23 mouse cellular contexts compared by ENCODE assay signal in the genomic region with DNA sequence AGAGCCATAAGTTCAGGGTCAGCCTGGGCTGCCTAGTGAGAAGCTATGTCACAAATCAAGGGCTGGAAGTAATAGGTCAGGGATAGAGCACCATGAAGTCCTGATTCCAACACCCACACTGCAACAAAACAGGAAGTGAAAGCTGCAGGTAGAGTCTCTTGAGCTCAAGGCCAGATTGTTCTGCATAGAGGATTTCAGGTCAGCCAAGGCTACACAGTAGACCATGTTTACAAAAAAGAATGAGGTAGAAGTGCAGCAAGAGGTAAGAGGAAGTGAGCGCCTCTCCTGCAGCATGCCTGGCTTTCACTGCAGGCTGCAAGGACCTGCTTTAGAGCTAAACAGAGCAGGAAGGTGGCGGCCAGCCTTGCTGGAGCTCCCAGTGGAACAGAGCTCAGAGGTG.
DNase-seq lines count a peak whose midpoint lies in the region; ATAC-seq and TF ChIP-seq lines count a peak whose summit lies in the region.
"Had no signal": no experiment of that assay in that cellular context is flagged by ENCODE, and none has a peak within 500 bp of the region (broad histone marks: within the 10 kb centered on the region; RNA-seq: fewer than 3 reads in every experiment).

No protein-coding gene starts in this region.

- 0 out of 2 replicates have a peak, but pooled peaks have one; percentile 25 for ATAC-seq in common myeloid progenitor, adult 5-6 weeks (replicated peaks; ENCODE audit: low read depth, poor library complexity, severe bottlenecking)
- ATAC-seq in neutrophil, adult 5-6 weeks (ENCODE audit: extremely low read depth, insufficient number of reproducible peaks, low FRiP score, poor library complexity, severe bottlenecking), result 0 out of 2 replicates have a peak, but pooled peaks have one; percentile 10
- ATAC-seq: forebrain, embryonic 14.5 days; hindbrain, embryonic 16.5 days; inflammation-experienced regulatory T-cells, adult 6 months had no signal

- 69% methylated on average over 2 of the region's 2 CpGs for WGBS in lung, adult 2 months

- TF ChIP-seq CTCF in lung, adult 2 months (IDR thresholded peaks at IDR 0.05; ENCODE audit: insufficient read depth, low read length), result no peak

- no peaks in the 10 kb centered on the region for H3K4me1 ChIP-seq in lung, adult 2 months (ENCODE audit: control insufficient read depth, insufficient read depth, low read length)
- H3K4me1 ChIP-seq: embryonic facial prominence, embryonic 15.5 days had no signal

- H3K4me3 ChIP-seq in lung, adult 2 months (replicated peaks; ENCODE audit: extremely low read depth, low read depth, low read length), result no peak overlapping the region
- H3K4me3 ChIP-seq: embryonic facial prominence, embryonic 15.5 days; erythroblast, embryonic 14.5 days; forebrain, embryonic 10.5 days; gastrocnemius, adult 2 months; heart, embryonic 13.5 days; hindbrain, embryonic 12.5 days had no signal

- peak; percentile 15 for DNase-seq in lung, postnatal 25 days (ENCODE audit: low spot score)
- no peak for DNase-seq in lung, adult 2 months
- DNase-seq in c-Kit-positive CD71-positive TER-119-positive erythroid progenitor cells, embryonic 14.5 days (ENCODE audit: low spot score), result no peak
- DNase-seq in urinary bladder, postnatal 4 days (ENCODE audit: low spot score in 2 of 2), result no peak
- no peak for DNase-seq in left cerebral cortex, adult 18-20 months (ENCODE audit: low spot score in 2 of 2)
- DNase-seq: adrenal gland, postnatal 14 days; cerebellum, adult 18-20 months; cerebellum, adult 9-11 months; cerebellum, postnatal 36 days; gastrocnemius, adult 2 months; gastrocnemius, postnatal 25 days; heart, adult 11 months; heart, postnatal 36 days had no signal

- no peak for TF ChIP-seq POLR2A in lung, adult 2 months (IDR thresholded peaks at IDR 0.05; ENCODE audit: borderline replicate concordance, extremely low read depth, low read depth, low read length)
